Comparison of ENCODE assay signal across 9 mouse cellular contexts in the genomic region with DNA sequence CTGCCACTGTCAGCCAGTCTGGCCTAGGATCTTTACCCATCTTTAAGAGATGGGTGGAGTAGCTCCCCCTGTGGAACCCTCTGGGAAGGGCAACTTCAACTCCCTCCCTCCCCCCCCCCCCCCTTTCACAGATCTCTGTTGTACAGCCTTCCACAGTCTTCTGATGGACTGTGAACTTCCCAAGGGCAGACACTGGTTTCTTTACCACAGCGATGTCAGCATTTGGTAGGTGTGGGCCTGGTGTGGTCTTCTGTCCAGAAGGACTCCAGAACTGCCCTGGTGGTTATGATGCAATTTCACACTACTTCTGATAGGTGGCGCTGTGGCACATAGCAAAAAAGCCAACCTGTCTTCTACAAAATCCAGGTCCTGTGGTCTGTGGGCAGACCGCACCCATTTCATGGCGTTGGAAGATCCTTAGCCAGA. TPM values are rescaled to one million over a fixed set of nuclear protein-coding genes. Genes with fewer than 3 reads are reported as not detected.
DNase-seq lines count a peak whose midpoint lies in the region; ATAC-seq and TF ChIP-seq lines count a peak whose summit lies in the region.
"Had no signal": no experiment of that assay in that cellular context is flagged by ENCODE, and none has a peak within 500 bp of the region (broad histone marks: within the 10 kb centered on the region; RNA-seq: fewer than 3 reads in every experiment).

No protein-coding gene starts in this region.

- peak; percentile 64 for TF ChIP-seq CTCF in bone marrow, adult 2 months (IDR thresholded peaks at IDR 0.05; ENCODE audit: control insufficient read depth, insufficient read depth, low read length)
- 0 out of 2 replicates have a peak, but pooled peaks have one; percentile 10 for TF ChIP-seq CTCF in embryonic fibroblast, embryonic 13.5 days (IDR thresholded peaks at IDR 0.05; ENCODE audit: borderline replicate concordance, insufficient read depth, low read length)

- TF ChIP-seq POLR2A in bone marrow, adult 2 months (IDR thresholded peaks at IDR 0.05; ENCODE audit: borderline replicate concordance, control insufficient read depth, low read depth, low read length): no peak
- TF ChIP-seq POLR2A in embryonic fibroblast, embryonic 13.5 days (IDR thresholded peaks at IDR 0.05; ENCODE audit: low read depth, low read length): no peak

- DNase-seq in ovary, postnatal 36 days (ENCODE audit: low spot score): peak; percentile 20
- DNase-seq in ovary, adult 18-20 months (ENCODE audit: low spot score): no peak
- DNase-seq in left cerebral cortex, adult 8-10 months (ENCODE audit: low spot score in 2 of 2): peak; percentile 17 to 40
- DNase-seq in testis, postnatal 14 days (ENCODE audit: low spot score): peak; percentile 27

- H3K4me3 ChIP-seq in bone marrow, adult 2 months (replicated peaks; ENCODE audit: control insufficient read depth, low read depth, low read length): no peak overlapping the region
- H3K4me3 ChIP-seq in embryonic fibroblast, embryonic 13.5 days (ENCODE audit: insufficient read depth, low read length): no peak overlapping the region
- no peak overlapping the region for H3K4me3 ChIP-seq in hindbrain, embryonic 13.5 days
- H3K4me3 ChIP-seq in midbrain, embryonic 13.5 days (replicated peaks): no peak overlapping the region
- H3K4me3 ChIP-seq: erythroblast, embryonic 14.5 days had no signal

- no peaks in the 10 kb centered on the region for H3K9me3 ChIP-seq in hindbrain, embryonic 13.5 days
- H3K9me3 ChIP-seq in midbrain, embryonic 13.5 days: no peaks in the 10 kb centered on the region

- H3K36me3 ChIP-seq in hindbrain, embryonic 13.5 days: no peaks in the 10 kb centered on the region
- H3K36me3 ChIP-seq in midbrain, embryonic 13.5 days: no peaks in the 10 kb centered on the region

- no peaks in the 10 kb centered on the region for H3K27me3 ChIP-seq in hindbrain, embryonic 13.5 days
- no peaks in the 10 kb centered on the region for H3K27me3 ChIP-seq in midbrain, embryonic 13.5 days

- H3K4me2 ChIP-seq in hindbrain, embryonic 13.5 days: no peak overlapping the region
- H3K4me2 ChIP-seq in midbrain, embryonic 13.5 days (replicated peaks): no peak overlapping the region

- no peak overlapping the region for H3K9ac ChIP-seq in hindbrain, embryonic 13.5 days
- no peak overlapping the region for H3K9ac ChIP-seq in midbrain, embryonic 13.5 days (replicated peaks)

- H3K4me1 ChIP-seq in bone marrow, adult 2 months (ENCODE audit: control insufficient read depth, insufficient read depth, low read length): no peaks in the 10 kb centered on the region
- peaks cover 6% of the 10 kb centered on the region for H3K4me1 ChIP-seq in embryonic fibroblast, embryonic 13.5 days (ENCODE audit: control insufficient read depth, insufficient read depth, low read length)
- H3K4me1 ChIP-seq in hindbrain, embryonic 13.5 days (replicated peaks): 0 out of 2 replicates have a peak, but pooled peaks cover 3% of the 10 kb centered on the region
- H3K4me1 ChIP-seq in midbrain, embryonic 13.5 days (replicated peaks): no peaks in the 10 kb centered on the region

- ATAC-seq in hindbrain, embryonic 13.5 days (ENCODE audit: low FRiP score): peak; percentile 61; the same call in 1 of the 2 replicates
- peak; percentile 65; the same call in 1 of the 2 replicates for ATAC-seq in midbrain, embryonic 13.5 days

- 14% methylated on average over 4 of the region's 4 CpGs for WGBS in bone marrow, adult 2 months
- 35% methylated on average over 4 of the region's 4 CpGs for WGBS in hindbrain, embryonic 13.5 days
- 36% methylated on average over 4 of the region's 4 CpGs for WGBS in midbrain, embryonic 13.5 days

- no peak overlapping the region for H3K27ac ChIP-seq in bone marrow, adult 2 months (ENCODE audit: control insufficient read depth, insufficient read depth, low read depth, low read length, poor library complexity)
- H3K27ac ChIP-seq in embryonic fibroblast, embryonic 13.5 days (ENCODE audit: insufficient read depth, low read length): no peak overlapping the region
- H3K27ac ChIP-seq in hindbrain, embryonic 13.5 days: no peak overlapping the region
- no peak overlapping the region for H3K27ac ChIP-seq in midbrain, embryonic 13.5 days

RNA-seq across cellular contexts. Expression of gene Sec61b, which starts 28.1 kb away (rescaled TPM):
- 149 and 260 TPM in 2 replicates for polyA plus RNA-seq in bone marrow, adult 2 months (2011; ENCODE audit: insufficient read depth, insufficient read length, low replicate concordance, missing spikeins)
- polyA plus RNA-seq in embryonic fibroblast, embryonic 13.5 days (2011; ENCODE audit: insufficient read length, low read depth, missing spikeins): 297 and 299 TPM in 2 replicates
- 296 and 305 TPM in 2 replicates for polyA plus RNA-seq in hindbrain, embryonic 13.5 days (2015; fragmentation: Nextera tagmentation; extraction: Ambion mirVana)
- 10 to 100 TPM; 40.2 to 48.5 (median 41.3) TPM for total RNA-seq in left cerebral cortex, adult 8-10 months (2022)
- 288 and 302 TPM in 2 replicates for polyA plus RNA-seq in midbrain, embryonic 13.5 days (2015; fragmentation: Nextera tagmentation; extraction: Ambion mirVana)

RNA-seq across cellular contexts. Expression of gene Alg2, which starts 28.4 kb away (rescaled TPM):
- 3.9 and 13.1 TPM in 2 replicates for polyA plus RNA-seq in bone marrow, adult 2 months (2011; ENCODE audit: insufficient read depth, insufficient read length, low replicate concordance, missing spikeins)
- polyA plus RNA-seq in embryonic fibroblast, embryonic 13.5 days (2011; ENCODE audit: insufficient read length, low read depth, missing spikeins): 29.1 and 34.0 TPM in 2 replicates
- polyA plus RNA-seq in hindbrain, embryonic 13.5 days (2015; fragmentation: Nextera tagmentation; extraction: Ambion mirVana): 299 and 310 TPM in 2 replicates
- 100 to 1,000 TPM; 112 to 118 (median 114) TPM for total RNA-seq in left cerebral cortex, adult 8-10 months (2022)
- polyA plus RNA-seq in midbrain, embryonic 13.5 days (2015; fragmentation: Nextera tagmentation; extraction: Ambion mirVana): 250 and 255 TPM in 2 replicates
